Mouse (Mus musculus) liver, postnatal 0 days (tissue): Measurements from ENCODE around the gene Psmc3ip. TPM values are rescaled to one million over a fixed set of nuclear protein-coding genes. Genes with fewer than 3 reads are reported as not detected.

Experiments
- ATAC-seq: fragments of 200-750 bp; cut with Nextera tagmentation; 2 replicates; pipeline ENCODE4 v1.8.0; 2017; ENCODE audit warnings: mild to moderate bottlenecking, moderate library complexity
- DNase-seq: peaks from one replicate; pipeline ENCODE4 v3.0.0-alpha.2; 2016
- H3K27ac ChIP-seq: fragments of 300-500 bp; sonication (generic); 2 replicates; pipeline ENCODE4 v1.5.1; 2014; ENCODE audit warnings: antibody characterized with exemption, moderate library complexity, mild to moderate bottlenecking, low read depth
- H3K27me3 ChIP-seq: fragments of 300-500 bp; sonication (generic); 2 replicates; pipeline ENCODE4 v1.6.1; 2014; ENCODE audit warnings: low read length, control low read depth, mixed read lengths; ENCODE audit not compliant: insufficient read depth
- H3K36me3 ChIP-seq: fragments of 300-500 bp; sonication (generic); replicated peaks from 2 replicates; pipeline ENCODE4 v1.6.1; 2014; ENCODE audit warnings: mild to moderate bottlenecking, control low read depth, low read length, moderate library complexity, mixed read lengths; ENCODE audit not compliant: insufficient read depth
- H3K4me1 ChIP-seq: fragments of 300-500 bp; sonication (generic); 2 replicates; pipeline ENCODE4 v1.6.1; 2014; ENCODE audit warnings: antibody characterized with exemption, mild to moderate bottlenecking, control low read depth; ENCODE audit not compliant: insufficient read depth
- H3K4me2 ChIP-seq: fragments of 300-500 bp; sonication (generic); 2 replicates; pipeline ENCODE4 v1.6.1; 2014; ENCODE audit warnings: low read depth, mild to moderate bottlenecking, low read length, moderate library complexity, mixed read lengths
- H3K4me3 ChIP-seq: fragments of 300-500 bp; sonication (generic); 2 replicates; pipeline ENCODE4 v1.5.1; 2014; ENCODE audit warnings: low read depth, low read length
- H3K9ac ChIP-seq: fragments of 300-500 bp; sonication (generic); replicated peaks from 2 replicates; pipeline ENCODE4 v1.6.1; 2014; ENCODE audit warnings: mild to moderate bottlenecking, moderate library complexity
- H3K9me3 ChIP-seq: fragments of 300-500 bp; sonication (generic); 2 replicates; pipeline ENCODE4 v1.6.1; 2016; ENCODE audit warnings: mild to moderate bottlenecking, control low read depth, low read length, mixed read lengths
- CTCF ChIP-seq: sonication (generic); IDR thresholded peaks from 2 replicates; pipeline ENCODE4 v1.5.1; 2016; ENCODE audit warnings: antibody characterized with exemption, low read depth
- EP300 ChIP-seq: IDR thresholded peaks from 2 replicates; pipeline ENCODE4 v1.6.1; 2016; ENCODE audit warnings: antibody characterized with exemption, low read depth, mild to moderate bottlenecking
- WGBS: fragments of 180-500 bp; shearing (Covaris S2); extraction: QIAGEN DNeasy Blood & Tissue Kit; methylation state at CpG from one replicate; pipeline ENCODE4 v1.1.7; 2014; ENCODE audit not compliant: insufficient replicate concordance; 5-methylcytosine and 5-hydroxymethylcytosine counted together
- polyA plus RNA-seq: library from polyadenylated mRNA; unstranded; fragments of >200 nt; fragmentation: Nextera tagmentation; extraction: Ambion mirVana; gene quantifications from 2 replicates; pipeline ENCODE4 v1.2.1, GENCODE M21; 2015

Psmc3ip gene
- polyA plus RNA-seq, 1 experiment from 2014 or later, result 8.1 TPM

- ATAC-seq, result peak; percentile 87
- Histone ChIP-seq H3K27ac (peak within 1 kb of the TSS; percentile 93), H3K27me3 (peaks cover 26% of the 10 kb centered on the region), H3K4me3 (peak within 1 kb of the TSS; percentile 65), H3K36me3 (peaks cover 17% of the 10 kb centered on the region), H3K9ac (peak within 1 kb of the TSS; percentile 86), H3K4me1 (peaks cover 40% of the 10 kb centered on the region), H3K9me3 (no peaks in the 10 kb centered on the region), H3K4me2 (peak within 1 kb of the TSS; percentile 88)
- peak; percentile 69 for TF ChIP-seq CTCF
- peak; percentile 7; the same call in 1 of the 2 replicates for TF ChIP-seq EP300
- DNase-seq, result peak; percentile 94
- under 1% methylated on average over 48 of the region's 51 CpGs for WGBS
Observed at GRCm38 (mm10) chr11:101082208-101083082, 12.8 kb downstream of the Psmc3ip start, which contains the start of gene Coasy. TSS of gene Coasy (plus strand) at chr11:101082565.

- peaks cover 19% of the 10 kb centered on the region for H3K36me3 ChIP-seq
- peaks cover 26% of the 10 kb centered on the region for H3K27me3 ChIP-seq
- H3K4me2 ChIP-seq, result peak overlapping the region; percentile 88
- peak overlapping the region; percentile 65 for H3K4me3 ChIP-seq
- WGBS, result 9% methylated on average over 10 of the region's 10 CpGs
- H3K9ac ChIP-seq, result peak overlapping the region; percentile 86
- TF ChIP-seq CTCF, result no peak
- no peak for TF ChIP-seq EP300
- ATAC-seq (no peak), DNase-seq (no peak)
- no peaks in the 10 kb centered on the region for H3K9me3 ChIP-seq
- peaks cover 37% of the 10 kb centered on the region for H3K4me1 ChIP-seq
- H3K27ac ChIP-seq, result peak overlapping the region; percentile 93
Observed at GRCm38 (mm10) chr11:101081659-101082058, 13.6 kb downstream of the Psmc3ip start.

- H3K4me2 ChIP-seq, result no peak overlapping the region
- H3K36me3 ChIP-seq, result peaks cover 19% of the 10 kb centered on the region
- no peaks in the 10 kb centered on the region for H3K9me3 ChIP-seq
- H3K4me3 ChIP-seq, result no peak overlapping the region
- H3K4me1 ChIP-seq, result peaks cover 28% of the 10 kb centered on the region
- WGBS, result 68% methylated on average over 5 of the region's 5 CpGs
- no peak overlapping the region for H3K27ac ChIP-seq
- DNase-seq (no peak), ATAC-seq (no peak)
- TF ChIP-seq CTCF, result no peak
- TF ChIP-seq EP300, result no peak
- H3K9ac ChIP-seq, result no peak overlapping the region
- peaks cover 26% of the 10 kb centered on the region for H3K27me3 ChIP-seq
Observed at GRCm38 (mm10) chr11:101080421-101080820, 14.8 kb downstream of the Psmc3ip start.

- H3K4me2 ChIP-seq, result peak overlapping the region; percentile 53
- DNase-seq, result no peak
- ATAC-seq, result no peak
- H3K36me3 ChIP-seq, result peaks cover 14% of the 10 kb centered on the region
- H3K27me3 ChIP-seq, result peaks cover 26% of the 10 kb centered on the region
- TF ChIP-seq EP300, result no peak
- TF ChIP-seq CTCF, result no peak
- H3K27ac ChIP-seq, result no peak overlapping the region
- peaks cover 28% of the 10 kb centered on the region for H3K4me1 ChIP-seq
- H3K4me3 ChIP-seq, result peak overlapping the region; percentile 22
- no peaks in the 10 kb centered on the region for H3K9me3 ChIP-seq
- WGBS, result 12% methylated on average over 25 of the region's 27 CpGs
- no peak overlapping the region for H3K9ac ChIP-seq
Observed at GRCm38 (mm10) chr11:101079746-101080145, 15.5 kb downstream of the Psmc3ip start.

- H3K27me3 ChIP-seq, result peaks cover 26% of the 10 kb centered on the region
- peaks cover 8% of the 10 kb centered on the region; the same call in 1 of the 2 replicates for H3K36me3 ChIP-seq
- H3K4me1 ChIP-seq, result peaks cover 18% of the 10 kb centered on the region
- no peak within 1 kb of the TSS for H3K27ac ChIP-seq
- H3K9me3 ChIP-seq, result no peaks in the 10 kb centered on the region
- peak within 1 kb of the TSS; percentile 53 for H3K4me2 ChIP-seq
- ATAC-seq (no peak), DNase-seq (no peak)
- H3K9ac ChIP-seq, result no peak within 1 kb of the TSS
- no peak within 1 kb of the TSS for H3K4me3 ChIP-seq
- WGBS, result 81% methylated on average over 9 of the region's 9 CpGs
- no peak for TF ChIP-seq EP300
- no peak for TF ChIP-seq CTCF
Observed at GRCm38 (mm10) chr11:101078121-101078520, 17.1 kb downstream of the Psmc3ip start, which contains the start of gene Hsd17b1. TSS of gene Hsd17b1 (plus strand) at chr11:101078411.

GRCm38 (mm10) chr11:101071810-101072428 is 23.3 kb downstream of the Psmc3ip start:
- Histone ChIP-seq H3K27me3 (no peaks in the 10 kb centered on the region), H3K4me3 (no peak overlapping the region)
- 82% methylated on average over 14 of the region's 14 CpGs for WGBS

More at GRCm38 (mm10) chr11:101071810-101072428, 23.3 kb downstream of the Psmc3ip start:
- no peak overlapping the region for H3K27ac ChIP-seq
- ATAC-seq (no peak), DNase-seq (no peak)
- no peaks in the 10 kb centered on the region for H3K9me3 ChIP-seq
- H3K4me2 ChIP-seq, result no peak overlapping the region
- peaks cover 8% of the 10 kb centered on the region; the same call in 1 of the 2 replicates for H3K36me3 ChIP-seq
- H3K4me1 ChIP-seq, result peaks cover 10% of the 10 kb centered on the region
- H3K9ac ChIP-seq, result no peak overlapping the region
- no peak for TF ChIP-seq EP300
- no peak for TF ChIP-seq CTCF
